Mouse (Mus musculus) ES-Bruce4 (cell line): ENCODE measurements around the gene 1810010H24Rik.

Experiments used
- CTCF ChIP-seq: IDR thresholded peaks from one replicate; pipeline ENCODE4 v1.8.1; 2011; ENCODE audit warnings: low read depth, low read length
- POLR2A ChIP-seq: IDR thresholded peaks from one replicate; pipeline ENCODE4 v1.8.1; 2011; ENCODE audit warnings: low read length; ENCODE audit not compliant: insufficient read depth

- no peak for TF ChIP-seq POLR2A
- no peak for TF ChIP-seq CTCF
Observed at GRCm38 (mm10) chr11:107019318-107019717, 6.2 kb upstream of the 1810010H24Rik start.
